Mouse (Mus musculus) thymus, adult 2 months (tissue): ENCODE measurements around the gene Dars. TPM values are rescaled to one million over a fixed set of nuclear protein-coding genes. Genes with fewer than 3 reads are reported as not detected.
A peak's percentile ranks its signal among the peaks of the same experiment; 100 is the strongest.

Source experiments
- DNase-seq: peaks from one replicate; pipeline ENCODE4 v3.0.0; 2021
- H3K27ac ChIP-seq: fragments of 200-500 bp; 2 replicates; pipeline ENCODE4 v1.5.1; 2012; ENCODE audit warnings: low read length, control low read depth; ENCODE audit not compliant: control insufficient read depth, insufficient read depth
- H3K27me3 ChIP-seq: fragments of 200-500 bp; 2 replicates; pipeline ENCODE4 v1.6.1; 2012; ENCODE audit warnings: mild to moderate bottlenecking, low read length, moderate library complexity, mixed read lengths; ENCODE audit not compliant: control insufficient read depth, insufficient read depth
- H3K36me3 ChIP-seq: fragments of 200-500 bp; 2 replicates; pipeline ENCODE4 v1.6.1; 2012; ENCODE audit warnings: mild to moderate bottlenecking, low read length, moderate library complexity; ENCODE audit not compliant: control insufficient read depth, insufficient read depth
- H3K4me1 ChIP-seq: fragments of 200-500 bp; replicated peaks from 2 replicates; pipeline ENCODE4 v1.6.1; 2012; ENCODE audit warnings: low read length; ENCODE audit not compliant: control insufficient read depth, insufficient read depth
- H3K4me3 ChIP-seq: fragments of 200-500 bp; 2 replicates; pipeline ENCODE4 v1.5.1; 2012; ENCODE audit warnings: mild to moderate bottlenecking, low read length, control low read depth, moderate library complexity; ENCODE audit not compliant: control insufficient read depth, insufficient read depth
- CTCF ChIP-seq: fragments of 200-500 bp; IDR thresholded peaks from 2 replicates; pipeline ENCODE4 v1.5.1; 2012; ENCODE audit warnings: mild to moderate bottlenecking, control low read depth, low read length, moderate library complexity, borderline replicate concordance; ENCODE audit not compliant: control insufficient read depth, poor library complexity, insufficient read depth; ENCODE audit errors: extremely low read depth
- POLR2A ChIP-seq: fragments of 200-500 bp; IDR thresholded peaks from 2 replicates; pipeline ENCODE4 v1.6.1; 2012; ENCODE audit warnings: mild to moderate bottlenecking, low read length, control low read depth, moderate library complexity; ENCODE audit not compliant: control insufficient read depth, poor library complexity, insufficient read depth; ENCODE audit errors: extremely low read depth
- WGBS: fragments of 180-500 bp; shearing (Covaris S2); methylation state at CpG from one replicate; pipeline ENCODE4 v1.1.7; 2018; 5-methylcytosine and 5-hydroxymethylcytosine counted together
- polyA plus RNA-seq: library from polyadenylated mRNA; depleted of rRNA; stranded (reverse); fragments of >200 nt; gene quantifications from 2 replicates; pipeline ENCODE4 v1.2.3, GENCODE M21; 2012

Dars gene
- polyA plus RNA-seq, 1 experiment: 17.6 TPM

DNA sequence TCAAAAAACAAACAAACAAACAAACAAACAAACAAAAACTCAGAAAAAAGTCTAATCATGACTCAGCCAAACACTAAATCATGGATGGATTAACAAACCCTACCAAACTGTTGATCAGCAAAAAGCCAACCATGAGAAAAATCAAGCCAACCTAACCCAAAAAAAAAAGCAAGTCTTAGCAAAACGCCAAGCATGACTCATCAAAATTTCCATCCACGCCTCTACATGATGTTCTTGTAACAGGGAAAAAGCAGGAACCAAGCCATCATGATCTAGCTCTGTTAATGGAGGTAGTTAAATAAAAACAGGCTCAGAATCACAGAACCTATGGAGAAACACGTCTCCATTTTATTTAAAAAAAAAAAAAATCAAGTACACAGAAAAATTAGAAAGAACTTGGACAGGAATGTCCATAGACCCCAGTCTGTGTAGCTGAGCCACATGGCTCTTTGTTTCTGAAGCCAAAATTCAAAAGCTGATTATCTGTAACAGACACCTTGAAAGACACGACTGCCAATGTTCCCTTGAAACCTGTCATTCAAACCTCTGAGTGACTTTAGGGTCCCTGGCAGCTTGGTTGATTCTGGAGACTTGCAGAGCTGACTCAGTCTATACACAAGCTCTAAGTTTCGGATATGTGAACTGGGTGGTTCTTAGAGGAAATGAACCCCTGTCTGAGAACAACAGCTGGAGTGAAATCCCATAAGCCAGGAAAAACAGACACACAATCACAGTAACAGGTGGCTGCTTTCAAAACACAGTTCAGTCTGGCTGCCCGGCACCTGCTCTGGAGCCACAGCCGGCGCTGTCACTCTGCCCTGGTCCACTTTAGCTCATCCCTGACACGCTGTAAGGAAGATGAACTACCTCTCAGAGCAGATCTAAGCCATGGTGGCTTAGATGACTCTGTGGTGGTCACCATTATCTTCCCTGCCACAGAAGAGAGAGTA lies 27.0 kb upstream of the Dars start:
- whole genome bisulfite sequencing: 22% methylated on average over 9 of the region's 9 CpGs
- H3K4me1 ChIP-seq: peaks cover 9% of the 10 kb centered on the region
- H3K27ac ChIP-seq: no peak overlapping the region
- no peak overlapping the region for H3K4me3 ChIP-seq
- H3K27me3 ChIP-seq: no peaks in the 10 kb centered on the region
- no peaks in the 10 kb centered on the region for H3K36me3 ChIP-seq
- TF ChIP-seq POLR2A (no peak), CTCF (no peak)
- peak; percentile 23 for DNase-seq

DNA sequence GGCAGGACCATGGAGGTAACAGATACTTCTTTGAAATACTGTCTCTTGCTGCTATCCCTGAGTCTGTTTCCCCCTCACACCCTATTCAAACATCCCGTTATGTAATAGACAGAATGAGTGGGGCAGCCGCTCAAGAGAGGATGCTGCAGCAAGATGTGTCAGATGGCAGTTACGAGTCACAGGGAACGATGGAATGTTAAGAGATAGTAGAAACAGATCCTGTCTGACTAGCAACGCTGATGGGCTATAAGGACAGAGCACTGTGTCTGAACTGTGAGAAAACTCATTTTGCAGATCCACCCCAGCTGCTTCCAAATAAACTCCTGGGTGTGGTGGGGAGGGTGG lies 23.9 kb upstream of the Dars start:
- H3K4me1 ChIP-seq: peaks cover 11% of the 10 kb centered on the region
- TF ChIP-seq POLR2A: no peak
- TF ChIP-seq CTCF: no peak
- H3K36me3 ChIP-seq: no peaks in the 10 kb centered on the region
- WGBS: 91% methylated on average over 5 of the region's 5 CpGs
- no peak overlapping the region for H3K27ac ChIP-seq
- DNase-seq: no peak
- no peaks in the 10 kb centered on the region for H3K27me3 ChIP-seq
- H3K4me3 ChIP-seq: no peak overlapping the region

DNA sequence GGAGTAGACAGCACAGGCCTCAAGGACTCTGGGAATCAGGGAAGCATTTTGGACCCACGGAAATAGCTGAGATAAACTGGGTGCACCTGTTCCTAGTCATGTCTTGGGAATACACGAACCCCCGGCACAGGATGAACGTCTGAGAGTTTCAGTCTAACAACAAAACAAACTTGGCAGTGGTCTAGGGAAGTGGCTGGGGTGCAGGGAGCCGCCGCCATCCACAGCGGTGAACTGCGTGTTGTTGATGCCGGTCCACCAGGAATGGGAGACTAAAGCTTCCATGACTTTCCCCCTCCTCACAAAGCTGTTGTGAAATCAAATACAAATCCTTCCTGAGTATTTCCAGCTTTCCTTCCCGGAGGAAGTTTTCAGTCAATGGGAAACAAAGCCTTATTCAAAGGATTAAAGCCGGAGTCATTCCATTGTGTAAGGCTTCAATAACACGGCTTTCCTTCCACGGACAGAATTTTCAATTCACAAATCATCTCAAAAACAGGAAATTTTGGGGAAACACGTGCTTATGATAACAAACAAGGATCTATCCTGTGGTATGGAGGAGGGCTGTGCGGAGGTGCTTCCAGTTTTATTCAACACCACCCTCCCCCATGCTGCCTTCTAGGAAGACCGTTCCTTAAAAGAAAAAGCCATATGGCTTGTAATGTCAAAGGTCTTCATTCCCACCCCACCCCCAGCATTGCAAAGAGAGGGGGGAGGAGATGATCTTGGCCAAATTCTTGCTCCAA lies 23.4 kb upstream of the Dars start:
- H3K4me1 ChIP-seq: peaks cover 14% of the 10 kb centered on the region
- no peak overlapping the region for H3K4me3 ChIP-seq
- TF ChIP-seq CTCF (no peak), POLR2A (no peak)
- WGBS: 92% methylated on average over 16 of the region's 16 CpGs
- no peak for DNase-seq
- no peaks in the 10 kb centered on the region for H3K36me3 ChIP-seq
- no peaks in the 10 kb centered on the region for H3K27me3 ChIP-seq
- H3K27ac ChIP-seq: no peak overlapping the region

DNA sequence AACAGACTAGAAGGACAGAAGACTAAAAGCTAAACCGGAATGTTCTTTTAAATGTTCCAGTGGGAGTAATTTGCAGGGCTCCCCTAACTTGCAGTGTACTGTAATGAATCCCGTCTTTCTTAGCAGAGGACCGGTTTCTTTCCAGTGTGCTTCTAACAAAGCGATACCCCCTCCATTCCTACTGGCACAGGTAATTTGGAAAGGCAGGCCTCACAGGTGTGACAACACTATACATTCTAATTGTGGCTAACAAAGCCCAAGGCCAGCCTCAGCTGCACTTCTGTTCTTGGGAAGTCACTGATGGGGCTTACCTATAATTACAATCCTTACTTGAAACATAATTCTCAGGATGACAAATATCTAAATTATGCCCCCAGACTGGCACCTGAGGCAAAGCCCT lies 22.4 kb upstream of the Dars start:
- TF ChIP-seq CTCF (no peak), POLR2A (no peak)
- WGBS: 98% methylated on average over 4 of the region's 4 CpGs

DNA sequence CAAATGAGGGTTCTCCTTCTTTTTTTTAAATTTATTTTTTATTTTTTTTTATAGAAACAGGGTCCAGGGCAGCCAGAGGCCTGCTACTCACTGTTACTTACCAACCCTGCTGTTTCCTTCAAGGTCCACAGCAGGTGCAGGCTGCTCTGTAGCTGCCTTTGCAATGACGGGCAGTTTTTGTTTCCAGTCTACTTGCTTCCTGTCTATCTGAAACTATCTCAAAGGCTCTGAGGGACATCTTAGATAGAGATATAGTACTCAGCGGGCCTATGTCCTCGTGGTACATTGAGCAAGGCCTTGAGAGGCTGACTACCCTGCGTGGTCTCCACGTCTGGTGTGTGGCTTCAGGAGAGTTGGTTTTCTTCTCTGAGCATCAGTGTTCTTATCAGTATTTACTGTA lies 21.4 kb upstream of the Dars start:
- H3K27me3 ChIP-seq: no peaks in the 10 kb centered on the region
- no peak for DNase-seq
- H3K36me3 ChIP-seq: no peaks in the 10 kb centered on the region
- TF ChIP-seq CTCF: no peak
- no peak for TF ChIP-seq POLR2A
- peak overlapping the region; percentile 46; the same call in 1 of the 2 replicates for H3K27ac ChIP-seq
- H3K4me1 ChIP-seq: peaks cover 13% of the 10 kb centered on the region
- H3K4me3 ChIP-seq: no peak overlapping the region
- WGBS: 28% methylated on average over 5 of the region's 5 CpGs

More for the DNA sequence above, 22.4 kb upstream of the Dars start:
- Histone ChIP-seq H3K27ac (no peak overlapping the region), H3K4me3 (no peak overlapping the region), H3K36me3 (no peaks in the 10 kb centered on the region), H3K4me1 (peaks cover 15% of the 10 kb centered on the region), H3K27me3 (no peaks in the 10 kb centered on the region)
- DNase-seq: no peak

DNA sequence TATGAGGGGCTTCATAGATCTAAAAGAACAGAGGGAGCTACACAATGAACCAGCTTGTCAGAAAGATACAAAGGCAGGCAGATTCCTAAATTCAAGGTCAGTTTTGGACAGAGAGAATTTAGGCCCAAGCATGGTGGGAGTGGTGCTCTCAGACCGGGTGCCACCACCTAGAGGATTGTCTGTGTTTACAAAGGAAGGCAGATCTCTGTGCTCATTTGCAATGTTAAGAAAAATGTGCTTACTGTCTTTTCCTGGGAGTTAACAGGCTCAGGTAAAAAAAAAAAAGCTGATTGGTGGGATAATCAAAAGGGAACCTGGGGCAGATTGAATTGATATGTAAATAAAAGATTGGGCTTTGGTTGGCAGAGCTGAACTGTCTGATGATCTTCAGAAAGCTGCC lies 20.1 kb upstream of the Dars start:
- Histone ChIP-seq H3K27ac (no peak overlapping the region), H3K36me3 (no peaks in the 10 kb centered on the region), H3K4me3 (no peak overlapping the region), H3K4me1 (peaks cover 13% of the 10 kb centered on the region), H3K27me3 (no peaks in the 10 kb centered on the region)
- no peak for DNase-seq
- WGBS: 75% methylated on average over 1 of the region's 1 CpGs
- TF ChIP-seq CTCF (no peak), POLR2A (no peak)
